Mouse (Mus musculus): ENCODE results near the gene Mcrip1.

GRCm38 (mm10) chr11:120572752-120573584, 23.4 kb upstream of the Mcrip1 start, which contains the start of gene P4hb:
- TF ChIP-seq CTCF (IDR thresholded peaks at IDR 0.05; ENCODE audit: low read depth): no peak
- no peak for TF ChIP-seq EP300 (optimal IDR thresholded peaks at IDR 0.05)
